Mouse (Mus musculus): Measurements from ENCODE around the gene Nanp.
A peak's percentile ranks its signal among the peaks of the same experiment; 100 is the strongest.

Gene Nanp

GRCm38 (mm10) chr2:150995324-150995723 lies 43.9 kb downstream of the Nanp start:
- DNase-seq: peak; percentile 79

DNA sequence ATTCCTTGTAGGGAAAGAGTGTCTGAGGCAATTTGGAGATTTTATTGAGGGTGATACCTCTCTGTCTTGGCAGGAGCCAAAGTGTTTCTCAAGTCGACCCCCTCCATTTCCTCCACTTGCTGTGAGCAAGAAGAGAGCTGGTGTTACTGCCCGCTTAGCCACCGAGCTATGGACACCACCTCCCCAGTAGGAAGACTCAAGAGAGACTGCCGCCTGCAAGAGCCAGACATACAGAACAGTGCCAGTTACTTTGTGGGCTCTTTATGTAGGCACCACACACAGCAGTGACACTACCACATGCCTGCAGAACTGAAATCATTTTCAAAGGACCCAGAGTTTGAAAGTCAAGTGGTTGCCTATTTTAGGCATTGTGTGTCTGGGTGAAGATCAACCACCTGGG lies 48.1 kb downstream of the Nanp start:
- DNase-seq: peak; percentile 61

GRCm38 (mm10) chr2:150990506-150990905 lies 48.7 kb downstream of the Nanp start:
- peak; percentile 74 for DNase-seq

- DNase-seq: no peak
Observed at GRCm38 (mm10) chr2:150985359-150985758, 53.8 kb downstream of the Nanp start.

DNA sequence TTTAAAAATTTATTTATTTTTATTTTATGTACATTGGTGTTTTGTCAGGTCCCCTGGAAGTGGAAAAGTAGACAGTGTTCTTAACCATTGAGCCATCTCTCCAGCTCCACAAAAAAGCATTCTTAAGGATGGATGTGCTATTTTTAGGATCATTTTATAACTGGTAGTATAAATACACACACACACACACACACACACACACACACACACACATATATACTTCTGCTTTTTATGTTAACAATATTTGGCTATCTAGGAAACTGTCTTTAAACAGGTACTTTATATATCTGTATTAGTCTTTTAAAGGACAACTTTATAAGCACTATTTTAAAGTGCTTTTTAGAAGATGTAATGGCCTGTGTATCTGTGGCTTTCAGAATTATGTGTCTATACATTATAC lies 57.1 kb downstream of the Nanp start:
- no peak for DNase-seq

GRCm38 (mm10) chr2:150981524-150981923 lies 57.7 kb downstream of the Nanp start:
- DNase-seq: peak; percentile 43

DNA sequence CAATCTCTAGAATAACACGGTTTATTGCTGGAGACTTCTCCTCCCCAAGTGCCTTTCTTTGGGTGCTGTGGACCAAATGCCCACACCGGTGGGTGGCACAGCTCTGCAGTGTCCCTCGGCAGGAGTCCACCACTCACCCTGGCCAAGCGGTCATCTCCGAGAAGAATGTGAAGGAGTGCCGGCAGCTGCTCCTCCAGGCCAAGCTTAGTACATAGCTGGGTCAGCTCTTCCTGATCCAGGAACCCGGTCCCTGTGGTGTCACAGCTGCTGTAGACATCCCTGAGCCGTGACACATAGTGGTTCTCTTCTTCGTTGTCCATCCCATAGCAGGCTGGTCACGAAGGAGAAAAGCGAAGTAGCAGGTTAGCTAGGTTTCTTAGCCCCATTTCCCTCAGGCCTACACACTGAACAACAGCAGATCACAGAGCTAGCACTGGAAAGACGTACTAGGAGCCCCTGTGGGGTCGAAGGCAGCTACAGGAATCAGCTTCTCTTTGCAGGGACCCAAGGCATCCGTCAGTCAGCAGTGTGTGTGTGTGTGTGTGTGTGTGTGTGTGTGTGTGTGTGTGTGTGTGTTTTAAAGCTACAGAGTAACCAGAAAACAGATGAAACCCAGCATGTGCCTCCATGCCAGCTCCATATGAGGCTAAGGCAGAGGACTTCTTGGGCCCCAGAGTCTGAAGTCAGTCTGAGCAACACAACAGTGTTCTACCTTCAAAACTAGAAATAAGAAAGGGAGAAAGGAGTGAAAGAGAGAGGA lies 59.2 kb downstream of the Nanp start:
- peak; percentile 69 for DNase-seq

Data from heart, adult 11 months (tissue).